Mouse (Mus musculus): ENCODE measurements around the gene Gm48552.

GRCm38 (mm10) chr10:81360721-81361120 is 28.1 kb upstream of the Gm48552 start:
- TF ChIP-seq CTCF (IDR thresholded peaks at IDR 0.05; ENCODE audit: extremely low read depth, insufficient read depth, low read length) (no peak), POLR2A (IDR thresholded peaks at IDR 0.05; ENCODE audit: extremely low read depth, insufficient read depth, low read length) (no peak)

Data from cortical plate, adult 2 months (tissue).